In genomic region chr11:75285893-75286467, GRCm38 (mm10) we compare ENCODE assay signal across 26 mouse cellular contexts.
DNase-seq lines count a peak whose midpoint lies in the region; ATAC-seq and TF ChIP-seq lines count a peak whose summit lies in the region.
"Had no signal": no experiment of that assay in that cellular context is flagged by ENCODE, and none has a peak within 500 bp of the region (broad histone marks: within the 10 kb centered on the region; RNA-seq: fewer than 3 reads in every experiment).

No protein-coding gene starts in this region.

- DNase-seq in heart, adult 8-10 months (ENCODE audit: low spot score) = no peak
- no peak for DNase-seq in heart, postnatal 0 days (ENCODE audit: low spot score)
- no peak for DNase-seq in heart, postnatal 36 days
- peak; percentile 30 for DNase-seq in MN1 (ENCODE audit: low spot score)
- DNase-seq in adrenal gland, postnatal 25 days = peak; percentile 63
- no peak for DNase-seq in right cerebral cortex, postnatal 36 days (ENCODE audit: low spot score in 2 of 2)
- DNase-seq: cerebellum, adult 8-10 months; cerebellum, postnatal 25 days; gastrocnemius, postnatal 10 days; kidney, adult 18-20 months; kidney, postnatal 4 days; layer of hippocampus, adult 9-11 months; liver, embryonic 13.5 days; lung, adult 18-20 months; lung, postnatal 4 days had no signal

- H3K4me2 ChIP-seq in heart, embryonic 12.5 days = no peak overlapping the region
- H3K4me2 ChIP-seq in heart, postnatal 0 days (ENCODE audit: low read depth, low read length) = no peak overlapping the region
- H3K4me2 ChIP-seq in hindbrain, embryonic 12.5 days (replicated peaks) = no peak overlapping the region
- H3K4me2 ChIP-seq: forebrain, embryonic 13.5 days; limb, embryonic 15.5 days; liver, embryonic 13.5 days; midbrain, embryonic 13.5 days; stomach, embryonic 15.5 days had no signal

- H3K27ac ChIP-seq in heart, embryonic 12.5 days (ENCODE audit: poor library complexity, severe bottlenecking) = peak overlapping the region; percentile 47
- peak overlapping the region; percentile 64 for H3K27ac ChIP-seq in heart, postnatal 0 days (ENCODE audit: low read depth)
- no peak overlapping the region for H3K27ac ChIP-seq in hindbrain, embryonic 12.5 days
- H3K27ac ChIP-seq: forebrain, embryonic 13.5 days; hindbrain, embryonic 10.5 days; limb, embryonic 10.5 days; limb, embryonic 15.5 days; liver, embryonic 13.5 days; midbrain, embryonic 13.5 days; stomach, embryonic 15.5 days had no signal

- no peak overlapping the region for H3K4me3 ChIP-seq in heart, embryonic 12.5 days
- no peak overlapping the region for H3K4me3 ChIP-seq in heart, postnatal 0 days (ENCODE audit: low read depth, low read length)
- no peak overlapping the region for H3K4me3 ChIP-seq in hindbrain, embryonic 12.5 days
- H3K4me3 ChIP-seq: forebrain, embryonic 13.5 days; hindbrain, embryonic 10.5 days; limb, embryonic 10.5 days; limb, embryonic 15.5 days; liver, embryonic 13.5 days; megakaryocyte, embryonic 14.5 days; midbrain, embryonic 13.5 days; stomach, embryonic 15.5 days had no signal

- H3K9ac ChIP-seq in heart, embryonic 12.5 days = no peak overlapping the region
- 0 out of 2 replicates have a peak overlapping the region, but pooled peaks have one; percentile 11 for H3K9ac ChIP-seq in heart, postnatal 0 days (replicated peaks; ENCODE audit: low read depth, low read length)
- no peak overlapping the region for H3K9ac ChIP-seq in hindbrain, embryonic 12.5 days
- H3K9ac ChIP-seq: forebrain, embryonic 13.5 days; limb, embryonic 15.5 days; liver, embryonic 13.5 days; midbrain, embryonic 13.5 days; stomach, embryonic 15.5 days had no signal

- peaks cover 17% of the 10 kb centered on the region; the same call in 1 of the 2 replicates for H3K27me3 ChIP-seq in heart, embryonic 12.5 days (replicated peaks)
- H3K27me3 ChIP-seq in heart, postnatal 0 days (ENCODE audit: control insufficient read depth, insufficient read depth, low read length) = no peaks in the 10 kb centered on the region
- H3K27me3 ChIP-seq in hindbrain, embryonic 12.5 days = peaks cover 37% of the 10 kb centered on the region

- intact Hi-C loops in heart, postnatal 36 days (cut with DNase I) = no loop called here

- peaks cover 48% of the 10 kb centered on the region for H3K4me1 ChIP-seq in heart, embryonic 12.5 days (replicated peaks)
- H3K4me1 ChIP-seq in heart, postnatal 0 days (ENCODE audit: control insufficient read depth, insufficient read depth) = 0 out of 2 replicates have a peak, but pooled peaks cover 23% of the 10 kb centered on the region
- H3K4me1 ChIP-seq in hindbrain, embryonic 12.5 days = peaks cover 19% of the 10 kb centered on the region

- TF ChIP-seq EP300 in heart, postnatal 0 days (IDR thresholded peaks at IDR 0.05; ENCODE audit: low read depth) = no peak

- WGBS in heart, embryonic 12.5 days = 32% methylated on average over 4 of the region's 4 CpGs
- 28% methylated on average over 4 of the region's 4 CpGs for WGBS in heart, postnatal 0 days
- 50% methylated on average over 4 of the region's 4 CpGs for WGBS in hindbrain, embryonic 12.5 days

- H3K36me3 ChIP-seq in heart, embryonic 12.5 days = no peaks in the 10 kb centered on the region
- H3K36me3 ChIP-seq in heart, postnatal 0 days (replicated peaks; ENCODE audit: control insufficient read depth, insufficient read depth, low read length) = no peaks in the 10 kb centered on the region
- no peaks in the 10 kb centered on the region for H3K36me3 ChIP-seq in hindbrain, embryonic 12.5 days
- H3K36me3 ChIP-seq: hindbrain, embryonic 10.5 days; limb, embryonic 10.5 days; limb, embryonic 15.5 days; liver, embryonic 13.5 days; midbrain, embryonic 13.5 days; stomach, embryonic 15.5 days had no signal

- no peak for ATAC-seq in heart, embryonic 12.5 days (ENCODE audit: insufficient number of reproducible peaks, low FRiP score)
- ATAC-seq in heart, postnatal 0 days (ENCODE audit: insufficient read depth, low read depth) = peak; percentile 37
- ATAC-seq in hindbrain, embryonic 12.5 days (ENCODE audit: low FRiP score) = no peak
- ATAC-seq: forebrain, embryonic 13.5 days; hindbrain, embryonic 16.5 days; lung, postnatal 0 days; midbrain, embryonic 13.5 days had no signal

- H3K9me3 ChIP-seq in heart, embryonic 12.5 days (replicated peaks) = no peaks in the 10 kb centered on the region
- H3K9me3 ChIP-seq in heart, postnatal 0 days (replicated peaks; ENCODE audit: control insufficient read depth, low read length) = no peaks in the 10 kb centered on the region
- no peaks in the 10 kb centered on the region for H3K9me3 ChIP-seq in hindbrain, embryonic 12.5 days (replicated peaks)
- H3K9me3 ChIP-seq: forebrain, embryonic 13.5 days; hindbrain, embryonic 10.5 days; limb, embryonic 10.5 days; limb, embryonic 15.5 days; liver, embryonic 13.5 days; megakaryocyte, embryonic 14.5 days; midbrain, embryonic 13.5 days; stomach, embryonic 15.5 days had no signal

- no peak; the same call in 1 of the 2 replicates for TF ChIP-seq CTCF in heart, postnatal 0 days (IDR thresholded peaks at IDR 0.05; ENCODE audit: low read depth)

Comparison
In these comparisons a context has a peak if more than half of its experiments do, and no peak if none do; other contexts are left out.
1. DNase-seq: peak in MN1 (single experiment) and adrenal gland, postnatal 25 days (single experiment); none in heart, adult 8-10 months (single experiment), heart, postnatal 0 days (single experiment), heart, postnatal 36 days (0 of 2) and right cerebral cortex, postnatal 36 days (0 of 2).